Mouse (Mus musculus): ENCODE data around the gene Icam4.

- TF ChIP-seq CTCF (IDR thresholded peaks at IDR 0.05; ENCODE audit: extremely low read depth, insufficient read depth, insufficient read length, insufficient replicate concordance) (no peak), POLR2A (IDR thresholded peaks at IDR 0.05; ENCODE audit: low read depth, low read length) (no peak)
Measured at GRCm38 (mm10) chr9:20979769-20980168, 49.4 kb upstream of the Icam4 start.

Data from spleen, adult 2 months (tissue).